Mouse (Mus musculus) C2C12 (cell line): ENCODE measurements at regions not wholly inside any gene's neighbourhood (a gene's known extent, or its start where the extent isn't known, plus 50 kb on each side); places are given as distances from the start of the nearest gene placed in this dataset.

ENCODE experiments used
- H3K27me3 ChIP-seq: one replicate; pipeline ENCODE4 v1.6.1; 2011; ENCODE audit not compliant: control insufficient read depth, insufficient read depth, insufficient read length
- H3K36me3 ChIP-seq: one replicate; pipeline ENCODE4 v1.6.1; 2011; ENCODE audit not compliant: control insufficient read depth, insufficient read depth
- H3K4me3 ChIP-seq: one replicate; pipeline ENCODE4 v1.5.1; 2011; ENCODE audit warnings: mild to moderate bottlenecking, control low read depth; ENCODE audit not compliant: poor library complexity, insufficient read depth, severe bottlenecking
- H3K79me2 ChIP-seq: one replicate; pipeline ENCODE4 v1.6.1; 2011; ENCODE audit not compliant: control insufficient read depth, insufficient read depth
- H3K79me3 ChIP-seq: one replicate; pipeline ENCODE4 v1.6.1; 2011; ENCODE audit warnings: low read depth, control low read depth
- H3ac ChIP-seq: one replicate; pipeline ENCODE3; 2011; ENCODE audit warnings: low read depth; ENCODE audit not compliant: control insufficient read depth, insufficient read length
- CEBPB ChIP-seq: IDR thresholded peaks from one replicate; pipeline ENCODE4 v1.6.1; 2011; ENCODE audit warnings: low read depth, mild to moderate bottlenecking, control low read depth, moderate library complexity
- CTCF ChIP-seq: IDR thresholded peaks from one replicate; pipeline ENCODE4 v1.5.1; 2011; ENCODE audit not compliant: control insufficient read depth, insufficient read depth, insufficient read length
- FOSL1 ChIP-seq: IDR thresholded peaks from one replicate; pipeline ENCODE4 v1.8.0; 2011; ENCODE audit warnings: mild to moderate bottlenecking, low read length; ENCODE audit not compliant: poor library complexity, insufficient read depth, severe bottlenecking
- MAX ChIP-seq: IDR thresholded peaks from one replicate; pipeline ENCODE4 v1.6.1; 2011; ENCODE audit warnings: mild to moderate bottlenecking, control low read depth
- MYOD1 ChIP-seq: IDR thresholded peaks from one replicate; pipeline ENCODE4 v1.6.1; 2011; ENCODE audit warnings: low read depth; ENCODE audit not compliant: control insufficient read depth, insufficient read length
- MYOG ChIP-seq: IDR thresholded peaks from one replicate; pipeline ENCODE4 v1.6.1; 2011; ENCODE audit not compliant: control insufficient read depth, insufficient read length; ENCODE audit errors: extremely low read depth
- USF1 ChIP-seq: IDR thresholded peaks from one replicate; pipeline ENCODE4 v1.6.1; 2011; ENCODE audit warnings: low read depth, mild to moderate bottlenecking, control low read depth, moderate library complexity

DNA sequence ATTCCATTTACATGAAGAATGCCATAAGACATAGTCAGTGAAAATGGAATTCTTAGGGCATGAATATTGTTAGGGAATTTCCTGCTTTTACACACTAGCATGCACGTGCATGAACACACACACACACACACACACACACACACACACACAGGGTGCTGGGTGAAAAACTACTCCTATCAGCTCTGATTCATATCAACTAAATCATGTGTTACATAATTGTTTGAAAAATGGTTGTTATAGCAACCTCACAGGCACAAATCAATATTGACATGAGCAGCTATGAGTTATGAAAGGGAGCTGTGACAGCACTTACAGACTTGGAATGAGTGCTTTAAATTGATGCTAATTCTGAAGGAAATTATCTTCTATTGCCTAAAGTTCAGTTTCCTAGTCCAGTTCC lies 72.8 kb upstream of the Ahr start:
- Histone ChIP-seq H3K36me3 (no peaks in the 10 kb centered on the region), H3K79me2 (no peaks in the 10 kb centered on the region)

DNA sequence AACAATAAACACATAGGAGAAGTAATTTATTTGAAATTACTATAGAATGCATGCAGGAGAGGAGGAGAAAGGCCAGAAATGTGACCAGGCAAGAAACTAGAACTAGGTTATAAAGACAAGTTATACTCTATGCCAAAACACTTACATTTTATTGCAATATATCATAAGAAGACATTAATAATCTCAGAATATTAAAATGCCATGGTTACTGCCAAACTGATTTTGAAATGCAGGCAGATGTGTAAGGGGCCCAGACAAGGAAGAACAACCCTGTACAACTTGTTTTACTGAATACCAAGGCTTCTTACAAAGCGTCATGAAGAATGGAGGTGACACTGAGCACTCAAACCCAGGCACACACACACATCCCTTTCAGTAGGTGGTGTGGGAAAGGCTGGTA lies 68.9 kb upstream of the Ahr start:
- Histone ChIP-seq H3ac (no peak overlapping the region), H3K79me3 (no peaks in the 10 kb centered on the region), H3K36me3 (no peaks in the 10 kb centered on the region), H3K79me2 (no peaks in the 10 kb centered on the region), H3K27me3 (no peaks in the 10 kb centered on the region), H3K4me3 (no peak overlapping the region)
- TF ChIP-seq MAX (no peak), USF1 (no peak), CTCF (no peak), FOSL1 (no peak), MYOG (no peak), MYOD1 (no peak), CEBPB (no peak)

More for the DNA sequence above, 72.8 kb upstream of the Ahr start:
- Histone ChIP-seq H3ac (no peak overlapping the region), H3K4me3 (no peak overlapping the region), H3K79me3 (no peaks in the 10 kb centered on the region), H3K27me3 (no peaks in the 10 kb centered on the region)
- no peak for TF ChIP-seq MYOD1
- TF ChIP-seq MAX, result no peak
- no peak for TF ChIP-seq MYOG
- no peak for TF ChIP-seq FOSL1
- no peak for TF ChIP-seq CEBPB
- TF ChIP-seq CTCF, result no peak
- TF ChIP-seq USF1, result no peak

DNA sequence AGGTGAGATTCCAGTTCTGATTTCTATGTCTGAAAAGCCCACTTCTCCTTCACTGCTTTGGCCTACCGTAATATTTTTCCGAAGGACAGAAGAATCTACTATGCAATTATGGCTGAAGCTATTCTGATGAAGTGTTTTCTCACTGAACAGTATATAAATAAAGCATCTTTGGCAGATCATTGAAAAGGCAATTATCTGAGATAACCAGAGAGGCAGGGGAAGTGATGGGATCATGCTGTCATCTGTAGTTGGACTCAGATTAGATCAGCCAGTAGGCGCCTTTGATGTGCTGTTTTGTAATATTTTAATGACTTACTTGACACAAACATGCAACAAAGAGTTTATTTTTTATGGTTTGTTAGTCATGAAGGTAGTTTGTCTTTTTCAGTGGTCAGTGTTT lies 67.8 kb upstream of the Ahr start:
- Histone ChIP-seq H3ac (no peak overlapping the region), H3K4me3 (no peak overlapping the region), H3K79me2 (no peaks in the 10 kb centered on the region), H3K79me3 (no peaks in the 10 kb centered on the region), H3K36me3 (no peaks in the 10 kb centered on the region), H3K27me3 (no peaks in the 10 kb centered on the region)
- TF ChIP-seq CEBPB, result no peak
- TF ChIP-seq MAX, result no peak

DNA sequence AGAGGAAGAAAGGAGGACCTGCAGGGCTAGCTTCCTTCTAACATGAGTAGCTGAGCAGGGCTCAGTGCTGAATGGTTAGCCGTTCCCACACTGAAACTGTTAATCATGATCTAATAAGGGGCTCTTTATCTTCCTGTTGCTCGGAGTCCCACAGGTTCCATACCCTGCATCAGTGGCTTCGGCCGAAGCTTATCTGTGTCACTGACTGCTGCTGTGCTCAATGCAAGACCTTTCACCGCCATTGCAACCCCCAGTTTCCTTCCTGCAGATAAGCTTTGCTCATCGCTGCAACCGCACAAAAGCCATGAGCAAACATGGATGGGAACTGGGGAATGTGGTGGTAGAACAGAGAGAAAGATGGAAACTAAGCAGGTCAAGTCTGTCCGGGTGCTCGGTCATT lies 63.5 kb upstream of the Ahr start:
- H3K27me3 ChIP-seq, result no peaks in the 10 kb centered on the region
- no peak overlapping the region for H3K4me3 ChIP-seq
- H3K79me2 ChIP-seq, result no peaks in the 10 kb centered on the region
- no peaks in the 10 kb centered on the region for H3K79me3 ChIP-seq
- no peak overlapping the region for H3ac ChIP-seq
- TF ChIP-seq FOSL1 (no peak), MAX (no peak), MYOG (no peak), CEBPB (no peak), USF1 (no peak)
- H3K36me3 ChIP-seq, result no peaks in the 10 kb centered on the region

DNA sequence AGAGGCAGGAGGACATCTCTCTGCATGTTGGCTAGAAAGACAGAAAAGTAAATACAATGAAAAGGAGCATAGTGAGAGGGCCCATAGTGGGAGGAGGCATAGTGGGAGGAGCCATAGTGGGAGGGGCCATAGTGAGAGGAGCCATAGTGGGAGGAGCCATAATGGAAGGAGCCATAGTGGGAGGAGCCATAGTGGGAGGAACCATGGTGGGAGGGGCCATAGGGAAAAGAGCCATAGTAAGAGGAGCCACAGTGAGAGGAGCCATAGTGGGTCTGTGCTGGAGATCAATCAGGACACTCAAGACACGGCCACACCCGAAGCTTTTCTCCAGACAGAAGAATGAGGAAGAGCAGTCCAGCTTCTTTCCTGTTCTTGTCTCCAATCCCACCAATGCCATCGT lies 58.0 kb upstream of the Ahr start:
- no peaks in the 10 kb centered on the region for H3K27me3 ChIP-seq
- TF ChIP-seq MYOD1 (no peak), CTCF (no peak), MYOG (no peak), FOSL1 (no peak), CEBPB (no peak), MAX (no peak), USF1 (no peak)
- no peak overlapping the region for H3ac ChIP-seq
- H3K79me3 ChIP-seq, result no peaks in the 10 kb centered on the region
- no peak overlapping the region for H3K4me3 ChIP-seq
- H3K36me3 ChIP-seq, result no peaks in the 10 kb centered on the region
- H3K79me2 ChIP-seq, result no peaks in the 10 kb centered on the region
